Mouse (Mus musculus): ENCODE data around the gene Dhdh. TPM values are rescaled to one million over a fixed set of nuclear protein-coding genes. Genes with fewer than 3 reads are reported as not detected.
"Not testable (repeated sequence)": the region's sequence is repeated elsewhere in the genome, so short reads cannot be mapped to it uniquely, and the experiment has no call there.

Gene Dhdh
- polyA plus RNA-seq, 1 experiment from 2014 or later, result 3.4 TPM

GRCm38 (mm10) chr7:45492951-45493350 is 4.3 kb upstream of the Dhdh start:
- Histone ChIP-seq H3K4me3 (ENCODE audit: low read length) (no peak overlapping the region), H3K9me3 (replicated peaks; ENCODE audit: control insufficient read depth, low read length) (no peaks in the 10 kb centered on the region), H3K4me1 (ENCODE audit: control insufficient read depth, insufficient read depth, low read length) (peaks cover 9% of the 10 kb centered on the region; the same call in 1 of the 2 replicates), H3K36me3 (ENCODE audit: control insufficient read depth, insufficient read depth) (peaks cover 31% of the 10 kb centered on the region), H3K27me3 (ENCODE audit: control insufficient read depth, insufficient read depth, low read length) (no peaks in the 10 kb centered on the region), H3K9ac (ENCODE audit: low read length) (no peak overlapping the region), H3K4me2 (ENCODE audit: low read depth, low read length) (no peak overlapping the region), H3K27ac (ENCODE audit: low read length) (no peak overlapping the region; the same call in 1 of the 2 replicates)
- 83% methylated on average over 5 of the region's 5 CpGs for WGBS
- no peak; the same call in 1 of the 2 replicates for ATAC-seq (replicated peaks; ENCODE audit: extremely low read depth, insufficient read depth, low FRiP score)

GRCm38 (mm10) chr7:45492225-45492844 is 3.7 kb upstream of the Dhdh start:
- Histone ChIP-seq H3K36me3 (ENCODE audit: control insufficient read depth, insufficient read depth) (peaks cover 27% of the 10 kb centered on the region), H3K4me3 (ENCODE audit: low read length) (no peak overlapping the region), H3K9me3 (replicated peaks; ENCODE audit: control insufficient read depth, low read length) (no peaks in the 10 kb centered on the region), H3K27me3 (ENCODE audit: control insufficient read depth, insufficient read depth, low read length) (no peaks in the 10 kb centered on the region), H3K4me2 (ENCODE audit: low read depth, low read length) (no peak overlapping the region), H3K4me1 (ENCODE audit: control insufficient read depth, insufficient read depth, low read length) (peaks cover 9% of the 10 kb centered on the region; the same call in 1 of the 2 replicates), H3K27ac (ENCODE audit: low read length) (no peak overlapping the region), H3K9ac (ENCODE audit: low read length) (no peak overlapping the region)
- 92% methylated on average over 8 of the region's 8 CpGs for WGBS
- ATAC-seq (replicated peaks; ENCODE audit: extremely low read depth, insufficient read depth, low FRiP score), result no peak

- no peak overlapping the region; the same call in 1 of the 2 replicates for H3K4me2 ChIP-seq (ENCODE audit: low read depth, low read length)
- 22% methylated on average over 3 of the region's 3 CpGs for WGBS
- ATAC-seq (replicated peaks; ENCODE audit: extremely low read depth, insufficient read depth, low FRiP score), result no peak
Observed at GRCm38 (mm10) chr7:45491264-45491663, 2.7 kb upstream of the Dhdh start.

GRCm38 (mm10) chr7:45490822-45491221 is 2.2 kb upstream of the Dhdh start:
- Histone ChIP-seq H3K9me3 (replicated peaks; ENCODE audit: control insufficient read depth, low read length) (no peaks in the 10 kb centered on the region), H3K4me1 (ENCODE audit: control insufficient read depth, insufficient read depth, low read length) (peaks cover 9% of the 10 kb centered on the region; the same call in 1 of the 2 replicates), H3K36me3 (ENCODE audit: control insufficient read depth, insufficient read depth) (peaks cover 23% of the 10 kb centered on the region), H3K27ac (ENCODE audit: low read length) (no peak overlapping the region), H3K27me3 (ENCODE audit: control insufficient read depth, insufficient read depth, low read length) (no peaks in the 10 kb centered on the region), H3K9ac (ENCODE audit: low read length) (0 out of 2 replicates have a peak overlapping the region, but pooled peaks have one; percentile 5), H3K4me3 (ENCODE audit: low read length) (no peak overlapping the region), H3K4me2 (ENCODE audit: low read depth, low read length) (no peak overlapping the region; the same call in 1 of the 2 replicates)
- WGBS, result 35% methylated on average over 9 of the region's 9 CpGs
- no peak for ATAC-seq (replicated peaks; ENCODE audit: extremely low read depth, insufficient read depth, low FRiP score)

More at GRCm38 (mm10) chr7:45491264-45491663, 2.7 kb upstream of the Dhdh start:
- Histone ChIP-seq H3K4me1 (ENCODE audit: control insufficient read depth, insufficient read depth, low read length) (peaks cover 9% of the 10 kb centered on the region; the same call in 1 of the 2 replicates), H3K27ac (ENCODE audit: low read length) (no peak overlapping the region), H3K27me3 (ENCODE audit: control insufficient read depth, insufficient read depth, low read length) (no peaks in the 10 kb centered on the region), H3K4me3 (ENCODE audit: low read length) (no peak overlapping the region), H3K9me3 (replicated peaks; ENCODE audit: control insufficient read depth, low read length) (no peaks in the 10 kb centered on the region), H3K9ac (ENCODE audit: low read length) (0 out of 2 replicates have a peak overlapping the region, but pooled peaks have one; percentile 5), H3K36me3 (ENCODE audit: control insufficient read depth, insufficient read depth) (peaks cover 23% of the 10 kb centered on the region)

- H3K36me3 ChIP-seq (ENCODE audit: control insufficient read depth, insufficient read depth), result peaks cover 17% of the 10 kb centered on the region
- no peaks in the 10 kb centered on the region for H3K27me3 ChIP-seq (ENCODE audit: control insufficient read depth, insufficient read depth, low read length)
- 59% methylated on average over 7 of the region's 7 CpGs for WGBS
- no peak for ATAC-seq (replicated peaks; ENCODE audit: extremely low read depth, insufficient read depth, low FRiP score)
- no peak overlapping the region for H3K27ac ChIP-seq (ENCODE audit: low read length)
- no peak overlapping the region for H3K9ac ChIP-seq (ENCODE audit: low read length)
- H3K9me3 ChIP-seq (replicated peaks; ENCODE audit: control insufficient read depth, low read length), result no peaks in the 10 kb centered on the region
- no peak overlapping the region for H3K4me2 ChIP-seq (ENCODE audit: low read depth, low read length)
- peaks cover 9% of the 10 kb centered on the region; the same call in 1 of the 2 replicates for H3K4me1 ChIP-seq (ENCODE audit: control insufficient read depth, insufficient read depth, low read length)
- no peak overlapping the region for H3K4me3 ChIP-seq (ENCODE audit: low read length)
Observed at GRCm38 (mm10) chr7:45489578-45489977, 973 bp upstream of the Dhdh start.

GRCm38 (mm10) chr7:45487861-45488292 is 728 bp downstream of the Dhdh start:
- 56% methylated on average over 11 of the region's 11 CpGs for WGBS
- Histone ChIP-seq H3K4me1 (ENCODE audit: control insufficient read depth, insufficient read depth, low read length) (peaks cover 9% of the 10 kb centered on the region; the same call in 1 of the 2 replicates), H3K4me2 (ENCODE audit: low read depth, low read length) (peak overlapping the region; percentile 77), H3K4me3 (ENCODE audit: low read length) (peak overlapping the region; percentile 57), H3K9me3 (replicated peaks; ENCODE audit: control insufficient read depth, low read length) (no peaks in the 10 kb centered on the region), H3K9ac (ENCODE audit: low read length) (peak overlapping the region; percentile 72; the same call in 1 of the 2 replicates), H3K27me3 (ENCODE audit: control insufficient read depth, insufficient read depth, low read length) (no peaks in the 10 kb centered on the region), H3K27ac (ENCODE audit: low read length) (no peak overlapping the region), H3K36me3 (ENCODE audit: control insufficient read depth, insufficient read depth) (no peaks in the 10 kb centered on the region; the same call in 1 of the 2 replicates)
- ATAC-seq (replicated peaks; ENCODE audit: extremely low read depth, insufficient read depth, low FRiP score), result 0 out of 2 replicates have a peak, but pooled peaks have one; percentile 23

GRCm38 (mm10) chr7:45486761-45487415 is 1.7 kb downstream of the Dhdh start, which contains the start of gene Gm45808:
Gene Gm45808, minus strand, starts transcription at chr7:45486811.
- Histone ChIP-seq H3K36me3 (ENCODE audit: control insufficient read depth, insufficient read depth) (no peaks in the 10 kb centered on the region), H3K4me2 (ENCODE audit: low read depth, low read length) (no peak within 1 kb of the TSS), H3K27ac (ENCODE audit: low read length) (no peak within 1 kb of the TSS), H3K9ac (ENCODE audit: low read length) (no peak within 1 kb of the TSS), H3K4me3 (ENCODE audit: low read length) (no peak within 1 kb of the TSS), H3K9me3 (replicated peaks; ENCODE audit: control insufficient read depth, low read length) (no peaks in the 10 kb centered on the region), H3K27me3 (ENCODE audit: control insufficient read depth, insufficient read depth, low read length) (no peaks in the 10 kb centered on the region), H3K4me1 (ENCODE audit: control insufficient read depth, insufficient read depth, low read length) (peaks cover 9% of the 10 kb centered on the region; the same call in 1 of the 2 replicates)
- 81% methylated on average over 12 of the region's 12 CpGs for WGBS
- no peak for ATAC-seq (replicated peaks; ENCODE audit: extremely low read depth, insufficient read depth, low FRiP score)

- H3K9ac ChIP-seq (ENCODE audit: low read length), result no peak overlapping the region
- ATAC-seq (replicated peaks; ENCODE audit: extremely low read depth, insufficient read depth, low FRiP score), result no peak
- H3K4me2 ChIP-seq (ENCODE audit: low read depth, low read length), result no peak overlapping the region
- H3K4me3 ChIP-seq (ENCODE audit: low read length), result no peak overlapping the region
- H3K4me1 ChIP-seq (ENCODE audit: control insufficient read depth, insufficient read depth, low read length), result peaks cover 7% of the 10 kb centered on the region; the same call in 1 of the 2 replicates
- H3K27ac ChIP-seq (ENCODE audit: low read length), result no peak overlapping the region
- no peaks in the 10 kb centered on the region for H3K27me3 ChIP-seq (ENCODE audit: control insufficient read depth, insufficient read depth, low read length)
- no peaks in the 10 kb centered on the region for H3K36me3 ChIP-seq (ENCODE audit: control insufficient read depth, insufficient read depth)
- H3K9me3 ChIP-seq (replicated peaks; ENCODE audit: control insufficient read depth, low read length), result no peaks in the 10 kb centered on the region
- 54% methylated on average over 7 of the region's 7 CpGs for WGBS
Observed at GRCm38 (mm10) chr7:45486158-45486557, 2.4 kb downstream of the Dhdh start.

GRCm38 (mm10) chr7:45484985-45485384 is 3.6 kb downstream of the Dhdh start:
- 92% methylated on average over 5 of the region's 5 CpGs for WGBS
- not testable (repeated sequence) for ATAC-seq (replicated peaks; ENCODE audit: extremely low read depth, insufficient read depth, low FRiP score)

More at GRCm38 (mm10) chr7:45484985-45485384, 3.6 kb downstream of the Dhdh start:
- not testable (repeated sequence) for H3K27me3 ChIP-seq (ENCODE audit: control insufficient read depth, insufficient read depth, low read length); H3K4me1 ChIP-seq (ENCODE audit: control insufficient read depth, insufficient read depth, low read length); H3K4me2 ChIP-seq (ENCODE audit: low read depth, low read length); H3K36me3 ChIP-seq (ENCODE audit: control insufficient read depth, insufficient read depth); H3K9me3 ChIP-seq (replicated peaks; ENCODE audit: control insufficient read depth, low read length); H3K9ac ChIP-seq (ENCODE audit: low read length); H3K27ac ChIP-seq (ENCODE audit: low read length); H3K4me3 ChIP-seq (ENCODE audit: low read length)
